Mouse (Mus musculus): ENCODE measurements around the gene Olfr1084. TPM values are rescaled to one million over a fixed set of nuclear protein-coding genes. Genes with fewer than 3 reads are reported as not detected.
"Not testable (repeated sequence)": the region's sequence is repeated elsewhere in the genome, so short reads cannot be mapped to it uniquely, and the experiment has no call there.

The Olfr1084 gene
- polyA plus RNA-seq (2016; fragmentation: Nextera tagmentation; extraction: Ambion mirVana) = not detected in 2 replicates

DNA sequence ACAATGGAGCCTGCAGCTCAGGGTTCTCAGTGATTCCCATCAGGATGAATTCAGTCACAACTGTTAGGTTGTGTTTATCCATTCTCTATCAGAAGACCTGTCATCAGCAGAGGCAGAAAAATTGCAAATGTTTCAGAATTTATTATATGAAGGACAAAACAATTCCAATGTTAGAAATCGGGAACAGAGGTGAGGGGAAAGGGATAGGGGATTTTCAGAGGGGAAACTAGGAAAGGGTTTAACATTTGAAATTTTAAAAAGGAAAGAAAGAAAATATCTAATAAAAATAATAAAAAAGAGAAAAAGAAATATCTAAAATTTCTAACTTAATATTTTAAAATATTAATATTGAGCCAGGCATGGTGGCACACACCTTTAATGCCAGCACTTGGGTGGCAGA, at the start of gene Olfr1084:
Gene Olfr1084 (minus strand): TSS at position 101 of the 400 bp plus-strand sequence.
- not testable (repeated sequence) for DNase-seq (ENCODE audit: extremely low spot score, low spot score); H3K27me3 ChIP-seq (ENCODE audit: poor library complexity, severe bottlenecking); H3K27ac ChIP-seq; H3K9me3 ChIP-seq; H3K4me3 ChIP-seq; H3K4me1 ChIP-seq; H3K36me3 ChIP-seq (replicated peaks)
- WGBS = 87% methylated on average over 1 of the region's 1 CpGs

DNA sequence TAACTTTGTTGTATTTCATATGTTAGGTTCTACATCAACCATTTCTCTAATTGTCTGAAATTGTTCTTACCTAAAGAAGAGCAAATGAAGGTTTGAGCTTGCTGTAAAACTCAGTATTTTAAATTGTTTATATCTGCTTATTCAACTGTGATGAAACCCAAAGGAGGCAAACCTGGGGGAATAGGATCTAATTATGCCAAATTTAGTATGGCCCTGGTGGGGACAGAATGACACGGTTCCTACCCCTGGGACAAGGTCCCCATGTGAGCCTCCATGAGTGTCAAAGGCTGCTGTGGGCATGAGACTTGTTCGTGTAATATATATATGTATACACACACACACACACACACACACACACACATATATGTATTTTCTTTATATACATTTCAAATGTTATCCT, 40.5 kb upstream of the Olfr1084 start, which contains the start of gene Olfr1086:
Gene Olfr1086 (minus strand): TSS at position 101 of the 400 bp plus-strand sequence.
- H3K4me3 ChIP-seq = no peak within 1 kb of the TSS
- WGBS = 80% methylated on average over 2 of the region's 2 CpGs
- H3K4me1 ChIP-seq = no peaks in the 10 kb centered on the region

DNA sequence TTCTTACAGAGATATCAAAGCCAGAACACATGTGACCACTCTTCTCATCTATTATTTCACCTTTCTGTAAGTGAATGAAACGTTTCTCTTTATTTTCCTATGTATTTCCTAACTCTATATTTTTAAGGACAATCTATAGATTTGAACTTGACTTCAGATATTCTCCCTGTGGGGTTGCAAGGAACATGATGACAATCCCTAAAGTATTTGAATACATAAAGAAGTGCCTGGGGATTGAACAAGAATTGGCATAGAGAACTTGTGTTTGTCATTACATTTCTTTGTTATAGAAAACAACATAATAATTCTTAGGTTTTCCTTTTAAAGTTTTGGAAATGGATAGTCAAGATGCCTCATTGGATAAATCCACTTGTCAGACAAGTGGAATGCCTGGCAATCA, 22.4 kb upstream of the Olfr1084 start, which contains the start of gene Olfr1085:
Gene Olfr1085 (minus strand): TSS at position 101 of the 400 bp plus-strand sequence.
- no peaks in the 10 kb centered on the region for H3K27me3 ChIP-seq (ENCODE audit: poor library complexity, severe bottlenecking)
- no peak within 1 kb of the TSS for H3K27ac ChIP-seq
- no peaks in the 10 kb centered on the region for H3K36me3 ChIP-seq (replicated peaks)
- 42% methylated on average over 1 of the region's 1 CpGs for WGBS
- no peaks in the 10 kb centered on the region for H3K4me1 ChIP-seq
- H3K9me3 ChIP-seq = no peaks in the 10 kb centered on the region
- DNase-seq (ENCODE audit: extremely low spot score, low spot score) = no peak
- no peak within 1 kb of the TSS for H3K4me3 ChIP-seq

More for the DNA sequence above, 40.5 kb upstream of the Olfr1084 start, which contains the start of gene Olfr1086:
- Histone ChIP-seq H3K9me3 (no peaks in the 10 kb centered on the region), H3K27me3 (ENCODE audit: poor library complexity, severe bottlenecking) (no peaks in the 10 kb centered on the region), H3K27ac (no peak within 1 kb of the TSS), H3K36me3 (replicated peaks) (no peaks in the 10 kb centered on the region)
- DNase-seq (ENCODE audit: extremely low spot score, low spot score) = no peak

- DNase-seq (ENCODE audit: extremely low spot score, low spot score); H3K27me3 ChIP-seq (ENCODE audit: poor library complexity, severe bottlenecking); H3K4me3 ChIP-seq; H3K4me1 ChIP-seq; H3K27ac ChIP-seq; H3K36me3 ChIP-seq (replicated peaks); H3K9me3 ChIP-seq: not testable (repeated sequence)
- 58% methylated on average over 1 of the region's 1 CpGs for WGBS
Measured at GRCm38 (mm10) chr2:86598866-86599265, 40.7 kb downstream of the Olfr1084 start, which contains the start of gene Olfr1082. Olfr1082 (minus strand) TSS chr2:86598966.

Other genes starting within 250 kb of the Olfr1084 start
- not detected in 2 replicates for gene Olfr1061, start 225.7 kb downstream of the Olfr1084 start, polyA plus RNA-seq (2016; fragmentation: Nextera tagmentation; extraction: Ambion mirVana)
- gene Olfr1062, start 213.0 kb downstream of the Olfr1084 start, polyA plus RNA-seq (2016; fragmentation: Nextera tagmentation; extraction: Ambion mirVana) = not detected in 2 replicates
- gene Olfr1065, start 189.1 kb downstream of the Olfr1084 start, polyA plus RNA-seq (2016; fragmentation: Nextera tagmentation; extraction: Ambion mirVana) = not detected in 2 replicates
- not detected in 2 replicates for gene Olfr1066, start 183.5 kb downstream of the Olfr1084 start, polyA plus RNA-seq (2016; fragmentation: Nextera tagmentation; extraction: Ambion mirVana)
- gene Olfr228, start 152.3 kb downstream of the Olfr1084 start, polyA plus RNA-seq (2016; fragmentation: Nextera tagmentation; extraction: Ambion mirVana) = not detected in 2 replicates
- not detected in 2 replicates for gene Olfr1076, start 131.3 kb downstream of the Olfr1084 start, polyA plus RNA-seq (2016; fragmentation: Nextera tagmentation; extraction: Ambion mirVana)
- not detected in 2 replicates for gene Olfr1079, start 97.2 kb downstream of the Olfr1084 start, polyA plus RNA-seq (2016; fragmentation: Nextera tagmentation; extraction: Ambion mirVana)
- gene Olfr1080, start 81.5 kb downstream of the Olfr1084 start, polyA plus RNA-seq (2016; fragmentation: Nextera tagmentation; extraction: Ambion mirVana) = not detected in 2 replicates
- gene Olfr1082, start 40.8 kb downstream of the Olfr1084 start, polyA plus RNA-seq (2016; fragmentation: Nextera tagmentation; extraction: Ambion mirVana) = not detected in 2 replicates
- gene Olfr1085, start 22.3 kb upstream of the Olfr1084 start, polyA plus RNA-seq (2016; fragmentation: Nextera tagmentation; extraction: Ambion mirVana) = not detected in 2 replicates
- gene Olfr1086, start 40.4 kb upstream of the Olfr1084 start, polyA plus RNA-seq (2016; fragmentation: Nextera tagmentation; extraction: Ambion mirVana) = not detected in 2 replicates
- gene Olfr1087, start 58.7 kb upstream of the Olfr1084 start, polyA plus RNA-seq (2016; fragmentation: Nextera tagmentation; extraction: Ambion mirVana) = not detected in 2 replicates
- not detected in 2 replicates for gene Olfr1089, start 94.0 kb upstream of the Olfr1084 start, polyA plus RNA-seq (2016; fragmentation: Nextera tagmentation; extraction: Ambion mirVana)
- not detected in 2 replicates for gene Olfr1090, start 119.3 kb upstream of the Olfr1084 start, polyA plus RNA-seq (2016; fragmentation: Nextera tagmentation; extraction: Ambion mirVana)
- not detected in 2 replicates for gene Olfr1093, start 142.8 kb upstream of the Olfr1084 start, polyA plus RNA-seq (2016; fragmentation: Nextera tagmentation; extraction: Ambion mirVana)
- gene Olfr141, start 170.3 kb upstream of the Olfr1084 start, polyA plus RNA-seq (2016; fragmentation: Nextera tagmentation; extraction: Ambion mirVana) = not detected in 2 replicates
- gene Olfr1094, start 184.9 kb upstream of the Olfr1084 start, polyA plus RNA-seq (2016; fragmentation: Nextera tagmentation; extraction: Ambion mirVana) = not detected in 2 replicates
- gene Olfr1095, start 212.0 kb upstream of the Olfr1084 start, polyA plus RNA-seq (2016; fragmentation: Nextera tagmentation; extraction: Ambion mirVana) = not detected in 2 replicates
- not detected in 2 replicates for gene Gm13723, start 235.1 kb upstream of the Olfr1084 start, polyA plus RNA-seq (2016; fragmentation: Nextera tagmentation; extraction: Ambion mirVana)

Measured in forebrain, embryonic 10.5 days (tissue).